Mouse (Mus musculus): ENCODE data around the gene Mrm2. TPM values are rescaled to one million over a fixed set of nuclear protein-coding genes. Genes with fewer than 3 reads are reported as not detected.

Gene Mrm2
- polyA plus RNA-seq, 1 experiment from 2014 or later = 7.5 TPM

- ATAC-seq (ENCODE audit: low read depth) = no peak
- WGBS (ENCODE audit: insufficient replicate concordance) = 68% methylated on average over 8 of the region's 8 CpGs
- H3K36me3 ChIP-seq (ENCODE audit: control insufficient read depth, insufficient read depth) = peaks cover 15% of the 10 kb centered on the region; the same call in 1 of the 2 replicates
- no peaks in the 10 kb centered on the region for H3K27me3 ChIP-seq (ENCODE audit: control insufficient read depth, insufficient read depth, low read depth, low read length)
- H3K4me3 ChIP-seq (ENCODE audit: low read depth, low read length) = no peak overlapping the region
- no peaks in the 10 kb centered on the region for H3K9me3 ChIP-seq (replicated peaks; ENCODE audit: control insufficient read depth, low read length)
- no peak overlapping the region for H3K9ac ChIP-seq (ENCODE audit: low read depth, low read length)
- no peak overlapping the region for H3K27ac ChIP-seq (ENCODE audit: low read length)
- no peak overlapping the region for H3K4me2 ChIP-seq (ENCODE audit: low read depth, low read length)
- H3K4me1 ChIP-seq (ENCODE audit: control insufficient read depth, low read depth, low read length) = no peaks in the 10 kb centered on the region
Measured at GRCm38 (mm10) chr5:140350731-140351497, 19.2 kb upstream of the Mrm2 start.

- Histone ChIP-seq H3K4me1 (ENCODE audit: control insufficient read depth, low read depth, low read length) (no peaks in the 10 kb centered on the region), H3K9ac (ENCODE audit: low read depth, low read length) (no peak overlapping the region), H3K4me3 (ENCODE audit: low read depth, low read length) (no peak overlapping the region), H3K27ac (ENCODE audit: low read length) (no peak overlapping the region), H3K4me2 (ENCODE audit: low read depth, low read length) (no peak overlapping the region), H3K27me3 (ENCODE audit: control insufficient read depth, insufficient read depth, low read depth, low read length) (no peaks in the 10 kb centered on the region), H3K36me3 (ENCODE audit: control insufficient read depth, insufficient read depth) (peaks cover 15% of the 10 kb centered on the region; the same call in 1 of the 2 replicates), H3K9me3 (replicated peaks; ENCODE audit: control insufficient read depth, low read length) (no peaks in the 10 kb centered on the region)
- WGBS (ENCODE audit: insufficient replicate concordance) = 53% methylated on average over 9 of the region's 9 CpGs
- no peak for ATAC-seq (ENCODE audit: low read depth)
Measured at GRCm38 (mm10) chr5:140349882-140350281, 18.2 kb upstream of the Mrm2 start.

DNA sequence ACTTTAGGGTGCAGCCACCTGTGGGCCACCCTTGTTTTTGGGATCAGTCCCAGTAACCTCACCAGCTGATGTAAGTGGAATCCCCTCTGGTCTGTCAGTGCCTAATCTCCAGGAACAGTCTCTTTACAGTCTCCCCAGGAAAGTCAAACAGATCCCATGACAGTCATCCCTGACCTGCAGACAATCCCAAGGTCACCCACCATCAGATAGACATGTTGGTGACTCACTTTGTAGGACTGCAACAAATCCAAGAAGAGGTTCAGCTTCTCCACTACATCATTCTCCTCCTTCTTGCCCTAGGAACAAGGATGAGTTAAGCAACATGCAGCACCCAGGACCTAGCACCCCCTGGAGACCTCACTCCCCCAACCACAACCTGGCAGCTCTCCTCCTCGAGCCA lies 14.4 kb upstream of the Mrm2 start:
- peaks cover 5% of the 10 kb centered on the region for H3K36me3 ChIP-seq (ENCODE audit: control insufficient read depth, insufficient read depth)
- ATAC-seq (ENCODE audit: low read depth) = no peak

GRCm38 (mm10) chr5:140345244-140345643 lies 13.5 kb upstream of the Mrm2 start:
- 65% methylated on average over 4 of the region's 4 CpGs for WGBS (ENCODE audit: insufficient replicate concordance)

More for the DNA sequence above, 14.4 kb upstream of the Mrm2 start:
- WGBS (ENCODE audit: insufficient replicate concordance) = 52% methylated on average over 1 of the region's 1 CpGs
- H3K27me3 ChIP-seq (ENCODE audit: control insufficient read depth, insufficient read depth, low read depth, low read length) = no peaks in the 10 kb centered on the region
- no peak overlapping the region for H3K27ac ChIP-seq (ENCODE audit: low read length)
- H3K9me3 ChIP-seq (replicated peaks; ENCODE audit: control insufficient read depth, low read length) = no peaks in the 10 kb centered on the region
- no peaks in the 10 kb centered on the region for H3K4me1 ChIP-seq (ENCODE audit: control insufficient read depth, low read depth, low read length)
- H3K9ac ChIP-seq (ENCODE audit: low read depth, low read length) = no peak overlapping the region
- no peak overlapping the region for H3K4me2 ChIP-seq (ENCODE audit: low read depth, low read length)
- no peak overlapping the region for H3K4me3 ChIP-seq (ENCODE audit: low read depth, low read length)

DNA sequence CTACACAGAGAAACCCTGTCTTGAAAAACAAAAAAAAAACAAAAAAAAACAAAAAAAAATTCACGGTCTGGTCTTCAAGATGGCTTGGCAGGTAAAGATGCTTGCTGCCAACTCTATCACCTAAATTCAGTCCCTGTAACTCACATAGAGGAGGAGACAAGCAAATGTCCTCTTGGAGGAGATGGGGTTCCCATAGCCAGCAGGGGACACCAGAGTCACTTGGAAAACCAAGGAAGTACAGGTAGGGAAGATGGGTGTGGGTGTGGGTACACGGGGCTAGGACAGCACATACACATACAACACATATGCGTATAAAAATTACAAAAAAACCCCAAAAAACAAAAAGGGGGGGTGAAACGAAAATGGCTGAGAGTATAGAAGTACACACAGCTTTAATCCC lies 11.2 kb upstream of the Mrm2 start:
- Histone ChIP-seq H3K27me3 (ENCODE audit: control insufficient read depth, insufficient read depth, low read depth, low read length) (no peaks in the 10 kb centered on the region), H3K9ac (ENCODE audit: low read depth, low read length) (no peak overlapping the region), H3K36me3 (ENCODE audit: control insufficient read depth, insufficient read depth) (peaks cover 20% of the 10 kb centered on the region), H3K9me3 (replicated peaks; ENCODE audit: control insufficient read depth, low read length) (0 out of 2 replicates have a peak, but pooled peaks cover 2% of the 10 kb centered on the region), H3K4me1 (ENCODE audit: control insufficient read depth, low read depth, low read length) (no peaks in the 10 kb centered on the region), H3K4me3 (ENCODE audit: low read depth, low read length) (no peak overlapping the region), H3K27ac (ENCODE audit: low read length) (no peak overlapping the region), H3K4me2 (ENCODE audit: low read depth, low read length) (no peak overlapping the region)
- no peak for ATAC-seq (ENCODE audit: low read depth)
- WGBS (ENCODE audit: insufficient replicate concordance) = 71% methylated on average over 4 of the region's 4 CpGs

More at GRCm38 (mm10) chr5:140345244-140345643, 13.5 kb upstream of the Mrm2 start:
- H3K27me3 ChIP-seq (ENCODE audit: control insufficient read depth, insufficient read depth, low read depth, low read length) = no peaks in the 10 kb centered on the region
- H3K4me2 ChIP-seq (ENCODE audit: low read depth, low read length) = no peak overlapping the region
- peaks cover 5% of the 10 kb centered on the region for H3K36me3 ChIP-seq (ENCODE audit: control insufficient read depth, insufficient read depth)
- H3K4me1 ChIP-seq (ENCODE audit: control insufficient read depth, low read depth, low read length) = no peaks in the 10 kb centered on the region
- H3K27ac ChIP-seq (ENCODE audit: low read length) = no peak overlapping the region
- no peak overlapping the region for H3K9ac ChIP-seq (ENCODE audit: low read depth, low read length)
- ATAC-seq (ENCODE audit: low read depth) = no peak
- H3K4me3 ChIP-seq (ENCODE audit: low read depth, low read length) = no peak overlapping the region
- no peaks in the 10 kb centered on the region for H3K9me3 ChIP-seq (replicated peaks; ENCODE audit: control insufficient read depth, low read length)

DNA sequence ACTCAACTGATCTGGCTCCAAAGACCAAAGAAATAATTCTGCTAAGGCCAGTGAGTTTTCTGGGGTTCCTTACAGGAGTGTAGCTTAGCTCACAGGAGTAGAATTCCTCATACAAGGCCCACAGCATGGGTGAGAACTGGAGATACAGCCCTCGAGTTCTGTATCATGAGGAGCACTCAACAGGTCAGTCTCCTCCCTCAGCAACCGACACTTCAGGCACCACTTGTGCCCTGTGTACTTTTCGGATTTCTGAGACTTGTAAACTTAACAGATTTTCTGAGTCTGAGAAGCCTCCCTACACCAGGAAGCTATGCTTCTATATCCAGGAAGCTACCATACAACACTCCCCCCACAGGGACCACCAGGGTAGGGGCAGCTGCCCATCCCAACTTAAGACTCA lies 8.1 kb upstream of the Mrm2 start:
- no peak for ATAC-seq (ENCODE audit: low read depth)
- Histone ChIP-seq H3K9me3 (replicated peaks; ENCODE audit: control insufficient read depth, low read length) (0 out of 2 replicates have a peak, but pooled peaks cover 2% of the 10 kb centered on the region), H3K27ac (ENCODE audit: low read length) (no peak overlapping the region), H3K4me2 (ENCODE audit: low read depth, low read length) (no peak overlapping the region), H3K9ac (ENCODE audit: low read depth, low read length) (no peak overlapping the region), H3K4me3 (ENCODE audit: low read depth, low read length) (no peak overlapping the region), H3K27me3 (ENCODE audit: control insufficient read depth, insufficient read depth, low read depth, low read length) (no peaks in the 10 kb centered on the region), H3K36me3 (ENCODE audit: control insufficient read depth, insufficient read depth) (peaks cover 20% of the 10 kb centered on the region), H3K4me1 (ENCODE audit: control insufficient read depth, low read depth, low read length) (no peaks in the 10 kb centered on the region)
- WGBS (ENCODE audit: insufficient replicate concordance) = 77% methylated on average over 3 of the region's 3 CpGs

GRCm38 (mm10) chr5:140338779-140339178 lies 7.1 kb upstream of the Mrm2 start:
- WGBS (ENCODE audit: insufficient replicate concordance) = 86% methylated on average over 4 of the region's 4 CpGs
- no peaks in the 10 kb centered on the region for H3K27me3 ChIP-seq (ENCODE audit: control insufficient read depth, insufficient read depth, low read depth, low read length)
- ATAC-seq (ENCODE audit: low read depth) = no peak
- 0 out of 2 replicates have a peak, but pooled peaks cover 2% of the 10 kb centered on the region for H3K9me3 ChIP-seq (replicated peaks; ENCODE audit: control insufficient read depth, low read length)
- no peak overlapping the region for H3K27ac ChIP-seq (ENCODE audit: low read length)
- H3K36me3 ChIP-seq (ENCODE audit: control insufficient read depth, insufficient read depth) = peaks cover 15% of the 10 kb centered on the region
- H3K9ac ChIP-seq (ENCODE audit: low read depth, low read length) = no peak overlapping the region
- H3K4me3 ChIP-seq (ENCODE audit: low read depth, low read length) = no peak overlapping the region
- no peak overlapping the region for H3K4me2 ChIP-seq (ENCODE audit: low read depth, low read length)
- H3K4me1 ChIP-seq (ENCODE audit: control insufficient read depth, low read depth, low read length) = no peaks in the 10 kb centered on the region

DNA sequence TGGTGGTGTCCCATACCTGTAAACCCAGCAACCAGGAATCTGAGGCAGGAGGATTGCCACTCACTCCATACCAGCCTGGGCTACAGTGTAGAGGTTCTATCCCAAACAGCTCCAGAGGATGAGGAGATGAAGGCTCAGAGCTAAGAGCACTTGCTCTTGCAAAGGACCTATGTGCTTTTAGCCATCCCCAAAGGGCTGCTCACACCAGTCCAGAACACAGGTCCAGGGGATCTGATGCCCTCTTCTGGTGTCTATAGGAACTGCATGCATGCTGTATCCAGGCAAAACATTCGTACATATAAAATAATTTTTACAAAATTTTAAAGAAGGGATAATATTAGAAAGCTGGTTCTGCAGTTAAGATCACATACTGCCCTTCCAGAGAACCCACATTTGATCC lies 5.0 kb upstream of the Mrm2 start:
- ATAC-seq (ENCODE audit: low read depth) = no peak
- WGBS (ENCODE audit: insufficient replicate concordance) = 50% methylated on average over 1 of the region's 1 CpGs
- Histone ChIP-seq H3K36me3 (ENCODE audit: control insufficient read depth, insufficient read depth) (peaks cover 15% of the 10 kb centered on the region), H3K4me1 (ENCODE audit: control insufficient read depth, low read depth, low read length) (peaks cover 10% of the 10 kb centered on the region), H3K4me2 (ENCODE audit: low read depth, low read length) (no peak overlapping the region), H3K9ac (ENCODE audit: low read depth, low read length) (no peak overlapping the region), H3K9me3 (replicated peaks; ENCODE audit: control insufficient read depth, low read length) (0 out of 2 replicates have a peak, but pooled peaks cover 2% of the 10 kb centered on the region), H3K27me3 (ENCODE audit: control insufficient read depth, insufficient read depth, low read depth, low read length) (no peaks in the 10 kb centered on the region), H3K27ac (ENCODE audit: low read length) (no peak overlapping the region), H3K4me3 (ENCODE audit: low read depth, low read length) (no peak overlapping the region)

DNA sequence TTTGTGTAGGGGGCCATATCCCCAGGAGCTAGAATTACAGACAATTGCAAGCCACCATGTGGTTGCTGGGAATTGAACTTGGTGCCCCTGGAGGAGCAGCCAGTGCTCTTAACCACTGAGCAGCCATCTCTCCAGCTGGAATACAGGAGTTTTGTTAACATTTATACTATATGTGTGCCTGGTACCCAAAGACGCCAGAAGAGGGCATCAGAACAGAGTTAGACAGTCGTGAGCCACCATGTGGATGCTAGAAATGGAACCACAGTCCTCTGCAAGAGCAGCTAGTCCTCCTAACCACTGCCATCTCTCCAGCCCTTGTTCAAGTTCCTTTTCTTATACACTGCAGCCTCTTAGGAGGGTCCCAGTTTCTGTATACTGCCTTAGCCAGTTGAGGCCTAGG lies 1.9 kb upstream of the Mrm2 start:
- WGBS (ENCODE audit: insufficient replicate concordance) = 19% methylated on average over 2 of the region's 2 CpGs
- H3K36me3 ChIP-seq (ENCODE audit: control insufficient read depth, insufficient read depth) = peaks cover 7% of the 10 kb centered on the region
- ATAC-seq (ENCODE audit: low read depth) = no peak

More for the DNA sequence above, 1.9 kb upstream of the Mrm2 start:
- Histone ChIP-seq H3K4me1 (ENCODE audit: control insufficient read depth, low read depth, low read length) (peaks cover 19% of the 10 kb centered on the region), H3K9ac (ENCODE audit: low read depth, low read length) (no peak overlapping the region), H3K9me3 (replicated peaks; ENCODE audit: control insufficient read depth, low read length) (0 out of 2 replicates have a peak, but pooled peaks cover under 1% of the 10 kb centered on the region), H3K4me2 (ENCODE audit: low read depth, low read length) (no peak overlapping the region), H3K4me3 (ENCODE audit: low read depth, low read length) (no peak overlapping the region), H3K27ac (ENCODE audit: low read length) (no peak overlapping the region), H3K27me3 (ENCODE audit: control insufficient read depth, insufficient read depth, low read depth, low read length) (no peaks in the 10 kb centered on the region)

Data from liver, embryonic 16.5 days (tissue).